Mouse (Mus musculus): ENCODE measurements around the gene Nufip2. TPM values are rescaled to one million over a fixed set of nuclear protein-coding genes. Genes with fewer than 3 reads are reported as not detected.

Gene Nufip2
- total RNA-seq, 1 experiment from 2014 or later = 84.7 TPM

DNA sequence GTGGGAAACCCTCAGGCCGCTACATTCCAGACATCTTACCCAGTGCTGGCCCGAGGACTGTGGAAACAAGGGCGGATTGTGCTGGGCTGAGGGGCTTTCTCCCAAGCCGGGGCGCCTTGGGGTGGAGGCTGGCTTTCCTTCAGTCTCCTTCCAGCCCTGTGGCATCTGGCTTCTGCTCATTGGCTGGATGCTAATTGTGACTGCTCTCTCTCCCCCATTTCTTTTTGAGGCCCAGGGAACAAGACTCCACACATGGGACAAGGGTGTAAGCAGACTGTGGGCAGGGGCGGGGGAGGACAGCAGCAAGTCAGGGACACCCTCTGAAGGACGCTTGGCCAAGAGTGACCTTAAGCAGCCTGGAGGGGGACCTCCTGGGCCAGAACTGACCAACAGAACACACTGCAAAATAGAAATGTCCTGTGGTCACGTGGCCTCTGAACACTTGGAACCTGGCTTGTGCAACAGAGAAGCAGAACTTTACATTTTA is 105.3 kb downstream of the Nufip2 start:
- ATAC-seq (replicated peaks; ENCODE audit: low read depth, poor library complexity, severe bottlenecking) = no peak

Other genes starting within 250 kb of the Nufip2 start
- gene Coro6, start 223.7 kb upstream of the Nufip2 start, total RNA-seq (2017) = not detected in 2 replicates
- gene Ankrd13b, start 196.5 kb upstream of the Nufip2 start, total RNA-seq (2017) = 8.7 and 10.5 TPM in 2 replicates
- gene Git1, start 192.6 kb upstream of the Nufip2 start, total RNA-seq (2017) = 22.4 and 24.1 TPM in 2 replicates
- 5.9 and 9.4 TPM in 2 replicates for gene Abhd15, start 171.0 kb upstream of the Nufip2 start, total RNA-seq (2017)
- 3.1 and 3.5 TPM in 2 replicates for gene Trp53i13, start 170.2 kb upstream of the Nufip2 start, total RNA-seq (2017)
- 0.82 and 0.92 TPM in 2 replicates for gene Gm10392, start 167.0 kb upstream of the Nufip2 start, total RNA-seq (2017)
- 42.3 and 49.5 TPM in 2 replicates for gene Taok1, start 78.3 kb upstream of the Nufip2 start, total RNA-seq (2017)
- gene Cryba1, start 39.1 kb downstream of the Nufip2 start, total RNA-seq (2017) = not detected in 2 replicates
- 118 and 140 TPM in 2 replicates for gene Myo18a, start 77.1 kb downstream of the Nufip2 start, total RNA-seq (2017)
- 0.05 TPM in 1 of 2 replicates, not detected in the other for gene Gm10277, start 101.6 kb downstream of the Nufip2 start, total RNA-seq (2017)
- not detected in 2 replicates for gene Pipox, start 207.9 kb downstream of the Nufip2 start, total RNA-seq (2017)
- not detected in 2 replicates for gene Sez6, start 244.6 kb downstream of the Nufip2 start, total RNA-seq (2017)